Mouse (Mus musculus) urinary bladder, postnatal 4 days (tissue): ENCODE measurements at regions not wholly inside any gene's neighbourhood (a gene's known extent, or its start where the extent isn't known, plus 50 kb on each side); places are given as distances from the start of the nearest gene placed in this dataset.

Experiments used
- DNase-seq, 2 experiments: peaks; one replicate each; pipeline ENCODE4 v3.0.0; 2021 to 2022; ENCODE audit warnings: low spot score in 2 of 2

GRCm38 (mm10) chr8:126683950-126684349 is 90.2 kb upstream of the Irf2bp2 start:
- no peak for DNase-seq

- no peak for DNase-seq
These were observed 89.8 kb upstream of the Irf2bp2 start for GRCm38 (mm10) chr8:126683555-126683947.

- DNase-seq, result no peak
These were observed 89.2 kb upstream of the Irf2bp2 start for GRCm38 (mm10) chr8:126682817-126683554.

- no peak for DNase-seq
These were observed 88.3 kb upstream of the Irf2bp2 start for GRCm38 (mm10) chr8:126681948-126682651.

GRCm38 (mm10) chr8:126678004-126678751 is 84.4 kb upstream of the Irf2bp2 start:
- no peak for DNase-seq

- DNase-seq, result no peak
These were observed 81.4 kb upstream of the Irf2bp2 start for GRCm38 (mm10) chr8:126675153-126675552.

GRCm38 (mm10) chr8:126673038-126673740 is 79.4 kb upstream of the Irf2bp2 start:
- no peak for DNase-seq

GRCm38 (mm10) chr8:126671594-126671993 is 77.8 kb upstream of the Irf2bp2 start:
- no peak for DNase-seq

- DNase-seq, result no peak
These were observed 76.1 kb upstream of the Irf2bp2 start for GRCm38 (mm10) chr8:126669919-126670318.

GRCm38 (mm10) chr8:126669154-126669553 is 75.4 kb upstream of the Irf2bp2 start:
- no peak for DNase-seq

- DNase-seq, result no peak
These were observed 74.9 kb upstream of the Irf2bp2 start for GRCm38 (mm10) chr8:126668657-126669025.

- DNase-seq, result peak; percentile 65 to 83
These were observed 74.2 kb upstream of the Irf2bp2 start for GRCm38 (mm10) chr8:126667721-126668656.

- DNase-seq, result no peak
These were observed 73.4 kb upstream of the Irf2bp2 start for GRCm38 (mm10) chr8:126667086-126667720.

- peak; percentile 99 to 100 for DNase-seq
These were observed 72.7 kb upstream of the Irf2bp2 start for GRCm38 (mm10) chr8:126666327-126667085.

GRCm38 (mm10) chr8:126665581-126666241 is 71.9 kb upstream of the Irf2bp2 start:
- peak in 1 of 2 experiments; percentile 47 for DNase-seq

GRCm38 (mm10) chr8:126664891-126665290 is 71.1 kb upstream of the Irf2bp2 start:
- no peak for DNase-seq

GRCm38 (mm10) chr8:126662797-126663784 is 69.3 kb upstream of the Irf2bp2 start:
- no peak for DNase-seq

GRCm38 (mm10) chr8:126662151-126662550 is 68.4 kb upstream of the Irf2bp2 start:
- no peak for DNase-seq
